Mouse (Mus musculus) thymus, adult 2 months (tissue): ENCODE measurements around the gene Bicra. TPM values are rescaled to one million over a fixed set of nuclear protein-coding genes. Genes with fewer than 3 reads are reported as not detected.

Experiments
- DNase-seq: peaks from one replicate; pipeline ENCODE4 v3.0.0; 2021
- H3K27ac ChIP-seq: fragments of 200-500 bp; 2 replicates; pipeline ENCODE4 v1.5.1; 2012; ENCODE audit warnings: low read length, control low read depth; ENCODE audit not compliant: control insufficient read depth, insufficient read depth
- H3K27me3 ChIP-seq: fragments of 200-500 bp; 2 replicates; pipeline ENCODE4 v1.6.1; 2012; ENCODE audit warnings: mild to moderate bottlenecking, low read length, moderate library complexity, mixed read lengths; ENCODE audit not compliant: control insufficient read depth, insufficient read depth
- H3K36me3 ChIP-seq: fragments of 200-500 bp; 2 replicates; pipeline ENCODE4 v1.6.1; 2012; ENCODE audit warnings: mild to moderate bottlenecking, low read length, moderate library complexity; ENCODE audit not compliant: control insufficient read depth, insufficient read depth
- H3K4me1 ChIP-seq: fragments of 200-500 bp; replicated peaks from 2 replicates; pipeline ENCODE4 v1.6.1; 2012; ENCODE audit warnings: low read length; ENCODE audit not compliant: control insufficient read depth, insufficient read depth
- H3K4me3 ChIP-seq: fragments of 200-500 bp; 2 replicates; pipeline ENCODE4 v1.5.1; 2012; ENCODE audit warnings: mild to moderate bottlenecking, low read length, control low read depth, moderate library complexity; ENCODE audit not compliant: control insufficient read depth, insufficient read depth
- CTCF ChIP-seq: fragments of 200-500 bp; IDR thresholded peaks from 2 replicates; pipeline ENCODE4 v1.5.1; 2012; ENCODE audit warnings: mild to moderate bottlenecking, control low read depth, low read length, moderate library complexity, borderline replicate concordance; ENCODE audit not compliant: control insufficient read depth, poor library complexity, insufficient read depth; ENCODE audit errors: extremely low read depth
- POLR2A ChIP-seq: fragments of 200-500 bp; IDR thresholded peaks from 2 replicates; pipeline ENCODE4 v1.6.1; 2012; ENCODE audit warnings: mild to moderate bottlenecking, low read length, control low read depth, moderate library complexity; ENCODE audit not compliant: control insufficient read depth, poor library complexity, insufficient read depth; ENCODE audit errors: extremely low read depth
- WGBS: fragments of 180-500 bp; shearing (Covaris S2); methylation state at CpG from one replicate; pipeline ENCODE4 v1.1.7; 2018; 5-methylcytosine and 5-hydroxymethylcytosine counted together
- polyA plus RNA-seq: library from polyadenylated mRNA; depleted of rRNA; stranded (reverse); fragments of >200 nt; gene quantifications from 2 replicates; pipeline ENCODE4 v1.2.3, GENCODE M21; 2012

Bicra gene
- polyA plus RNA-seq, 1 experiment: 57.0 TPM

GRCm38 (mm10) chr7:16049576-16049915, 1.8 kb upstream of the Bicra start:
- Histone ChIP-seq H3K27me3 (no peaks in the 10 kb centered on the region), H3K4me3 (peak overlapping the region; percentile 4; the same call in 1 of the 2 replicates), H3K36me3 (no peaks in the 10 kb centered on the region), H3K4me1 (peaks cover 26% of the 10 kb centered on the region), H3K27ac (peak overlapping the region; percentile 75)
- WGBS: 64% methylated on average over 7 of the region's 7 CpGs
- DNase-seq: no peak
- TF ChIP-seq CTCF (no peak), POLR2A (no peak)

DNA sequence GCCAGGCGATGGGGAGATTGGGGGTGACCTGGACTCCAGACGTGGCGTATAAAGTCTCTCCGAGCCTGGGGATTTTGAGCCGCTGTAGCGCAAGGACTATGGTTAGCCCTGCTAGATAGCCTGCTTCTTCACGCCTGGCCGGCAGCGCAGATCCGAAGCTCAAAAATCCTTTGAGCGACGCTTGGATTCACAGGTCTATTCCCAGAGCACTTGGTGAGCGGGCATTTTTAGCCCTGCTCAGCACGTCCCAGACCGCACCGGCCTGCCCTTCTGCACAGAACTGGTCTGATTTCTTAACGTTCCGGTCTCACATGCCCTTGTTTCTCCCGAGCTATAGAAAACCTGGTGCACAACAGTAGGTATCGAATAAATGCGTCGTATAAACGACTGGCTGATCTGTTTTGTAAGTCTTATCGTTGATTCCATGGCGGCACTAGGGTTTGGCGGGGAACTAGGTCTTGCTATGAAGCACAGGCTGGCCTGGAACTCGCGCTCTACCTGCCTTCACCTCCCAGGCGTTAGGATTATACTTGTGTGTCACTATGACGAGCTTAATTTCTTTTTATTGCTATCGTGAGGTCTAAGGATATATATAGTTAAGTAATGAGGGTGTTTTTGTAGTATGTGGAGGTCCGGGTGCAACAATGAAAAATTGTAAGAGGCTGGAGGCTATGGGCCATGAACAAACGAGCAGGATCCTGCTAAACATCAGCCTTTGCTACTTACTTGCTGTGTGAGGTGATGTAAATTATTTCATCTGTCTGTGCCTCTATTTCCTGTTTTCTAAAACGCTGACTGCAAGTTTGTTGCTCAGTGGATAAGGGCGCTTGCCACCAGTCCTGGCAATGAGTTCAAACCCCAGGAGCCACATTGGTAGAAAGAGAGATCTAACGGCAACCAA, 1.2 kb upstream of the Bicra start:
- Histone ChIP-seq H3K27me3 (no peaks in the 10 kb centered on the region), H3K36me3 (no peaks in the 10 kb centered on the region), H3K4me1 (peaks cover 32% of the 10 kb centered on the region), H3K4me3 (peak overlapping the region; percentile 93), H3K27ac (peak overlapping the region; percentile 75)
- DNase-seq: peak; percentile 28
- 4% methylated on average over 36 of the region's 36 CpGs for WGBS
- TF ChIP-seq POLR2A (no peak), CTCF (no peak)

DNA sequence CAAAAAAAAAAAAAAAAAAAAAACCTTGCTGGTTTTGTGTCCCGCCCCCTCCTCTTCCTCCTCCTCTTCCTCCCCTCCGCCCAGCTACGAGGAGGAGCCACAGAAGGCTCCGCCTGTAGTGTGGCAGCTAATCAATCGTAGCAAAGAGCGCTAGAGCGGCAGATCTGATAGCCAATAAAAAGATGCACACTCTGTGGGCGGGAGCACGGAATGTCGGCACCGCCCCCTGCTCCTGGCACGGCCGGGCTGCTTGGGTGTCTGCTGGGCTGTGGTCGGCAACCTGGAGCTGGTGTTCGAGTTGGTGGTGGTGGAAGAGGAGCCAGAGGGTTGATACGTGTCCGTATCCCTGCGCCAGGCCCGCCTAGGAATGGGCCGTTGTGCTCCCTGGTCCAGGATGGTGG, 443 bp upstream of the Bicra start:
- Histone ChIP-seq H3K27me3 (no peaks in the 10 kb centered on the region), H3K4me3 (peak overlapping the region; percentile 93), H3K4me1 (peaks cover 38% of the 10 kb centered on the region), H3K36me3 (no peaks in the 10 kb centered on the region), H3K27ac (peak overlapping the region; percentile 75; the same call in 1 of the 2 replicates)
- WGBS: 0% methylated on average over 19 of the region's 20 CpGs
- DNase-seq: peak; percentile 97
- TF ChIP-seq POLR2A: peak; percentile 51
- no peak for TF ChIP-seq CTCF

GRCm38 (mm10) chr7:16046481-16047337, 1.0 kb downstream of the Bicra start:
- H3K36me3 ChIP-seq: no peaks in the 10 kb centered on the region
- WGBS: under 1% methylated on average over 44 of the region's 46 CpGs
- peak; percentile 68 for DNase-seq
- H3K4me3 ChIP-seq: peak overlapping the region; percentile 100
- H3K27me3 ChIP-seq: no peaks in the 10 kb centered on the region
- TF ChIP-seq POLR2A (no peak; the same call in none of the 2 replicates), CTCF (no peak)
- H3K27ac ChIP-seq: peak overlapping the region; percentile 99
- peaks cover 40% of the 10 kb centered on the region for H3K4me1 ChIP-seq

GRCm38 (mm10) chr7:16046101-16046480, 1.6 kb downstream of the Bicra start:
- under 1% methylated on average over 7 of the region's 7 CpGs for WGBS
- TF ChIP-seq POLR2A: peak; percentile 77
- TF ChIP-seq CTCF: no peak
- Histone ChIP-seq H3K27ac (peak overlapping the region; percentile 99), H3K4me1 (peaks cover 42% of the 10 kb centered on the region), H3K36me3 (no peaks in the 10 kb centered on the region), H3K27me3 (no peaks in the 10 kb centered on the region), H3K4me3 (peak overlapping the region; percentile 100)
- DNase-seq: peak; percentile 85

- peaks cover 42% of the 10 kb centered on the region for H3K4me1 ChIP-seq
- no peaks in the 10 kb centered on the region for H3K36me3 ChIP-seq
- peak overlapping the region; percentile 15; the same call in 1 of the 2 replicates for H3K4me3 ChIP-seq
- H3K27ac ChIP-seq: peak overlapping the region; percentile 99
- no peak for TF ChIP-seq POLR2A
- TF ChIP-seq CTCF: no peak
- H3K27me3 ChIP-seq: no peaks in the 10 kb centered on the region
- DNase-seq: no peak
- WGBS: 66% methylated on average over 2 of the region's 2 CpGs
Observed at GRCm38 (mm10) chr7:16045538-16045937, 2.2 kb downstream of the Bicra start.

DNA sequence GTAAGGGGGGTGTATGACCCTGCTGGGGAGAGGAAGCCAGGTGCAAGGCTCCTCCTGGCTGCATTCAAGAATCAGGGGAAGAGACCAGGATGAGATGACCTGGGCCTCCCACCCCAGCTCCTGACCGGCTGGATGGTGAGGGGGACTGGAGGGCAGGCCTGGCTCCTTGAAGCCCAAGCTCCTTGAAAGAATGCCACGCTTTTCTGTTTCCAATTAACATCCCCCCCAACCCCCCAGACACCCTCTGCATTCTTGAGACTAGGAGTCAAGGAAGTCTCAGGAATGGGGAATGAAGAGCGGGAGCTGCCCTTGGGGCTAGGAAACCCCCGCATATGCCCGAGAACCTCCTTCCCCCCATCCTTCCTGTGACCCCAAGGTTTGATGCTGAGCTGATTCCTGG, 3.2 kb downstream of the Bicra start:
- WGBS: 74% methylated on average over 5 of the region's 5 CpGs
- no peak overlapping the region for H3K4me3 ChIP-seq

More for the DNA sequence above, 3.2 kb downstream of the Bicra start:
- TF ChIP-seq CTCF: no peak
- TF ChIP-seq POLR2A: no peak
- Histone ChIP-seq H3K36me3 (no peaks in the 10 kb centered on the region), H3K4me1 (peaks cover 39% of the 10 kb centered on the region), H3K27me3 (no peaks in the 10 kb centered on the region), H3K27ac (peak overlapping the region; percentile 65)
- no peak for DNase-seq
